Mouse (Mus musculus) skeletal muscle tissue, postnatal 0 days (tissue): ENCODE results near the gene Amy2a5. TPM values are rescaled to one million over a fixed set of nuclear protein-coding genes. Genes with fewer than 3 reads are reported as not detected.

Experiments
- polyA plus RNA-seq: library from polyadenylated mRNA; unstranded; fragments of >200 nt; fragmentation: Nextera tagmentation; extraction: Ambion mirVana; gene quantifications from 2 replicates; pipeline ENCODE4 v1.2.1, GENCODE M21; 2015

Gene Amy2a5
- not detected in 2 replicates for polyA plus RNA-seq

GRCm38 (mm10) chr3:113258737-113259136, at the start of gene Amy2a5:
Gene Amy2a5, minus strand, starts transcription at chr3:113258837.

GRCm38 (mm10) chr3:113291349-113291748, 32.7 kb upstream of the Amy2a5 start, which contains the start of gene Amy2a4:
Gene Amy2a4, minus strand, starts transcription at chr3:113291449.

Other genes with a start within 250 kb of the Amy2a5 start
- not detected in 2 replicates for gene Amy2a4, start 32.6 kb upstream of the Amy2a5 start, polyA plus RNA-seq
- gene Amy2a3, start 65.2 kb upstream of the Amy2a5 start, polyA plus RNA-seq = not detected in 2 replicates
- not detected in 2 replicates for gene Amy2a2, start 97.8 kb upstream of the Amy2a5 start, polyA plus RNA-seq